Comparison of ENCODE assay signal across 8 mouse cellular contexts in genomic region chrX:53268856-53269255, GRCm38 (mm10). TPM values are rescaled to one million over a fixed set of nuclear protein-coding genes. Genes with fewer than 3 reads are reported as not detected.
DNase-seq lines count a peak whose midpoint lies in the region; ATAC-seq and TF ChIP-seq lines count a peak whose summit lies in the region.

No protein-coding gene starts in this region.

- H3K9me3 ChIP-seq in embryonic facial prominence, embryonic 12.5 days, result no peaks in the 10 kb centered on the region
- H3K9me3 ChIP-seq in midbrain, postnatal 0 days (ENCODE audit: low read length), result no peaks in the 10 kb centered on the region

- no peaks in the 10 kb centered on the region for H3K4me1 ChIP-seq in embryonic facial prominence, embryonic 12.5 days
- H3K4me1 ChIP-seq in kidney, adult 2 months (ENCODE audit: control insufficient read depth, insufficient read depth, low read length), result no peaks in the 10 kb centered on the region
- H3K4me1 ChIP-seq in midbrain, postnatal 0 days (ENCODE audit: insufficient read depth, low read length), result no peaks in the 10 kb centered on the region

- H3K36me3 ChIP-seq in embryonic facial prominence, embryonic 12.5 days, result no peaks in the 10 kb centered on the region
- no peaks in the 10 kb centered on the region for H3K36me3 ChIP-seq in kidney, adult 2 months (ENCODE audit: control insufficient read depth, insufficient read depth, low read length)
- no peaks in the 10 kb centered on the region for H3K36me3 ChIP-seq in midbrain, postnatal 0 days (ENCODE audit: insufficient read depth, low read length)

- peak overlapping the region; percentile 59 for H3K4me3 ChIP-seq in embryonic facial prominence, embryonic 12.5 days
- peak overlapping the region; percentile 39; the same call in 1 of the 2 replicates for H3K4me3 ChIP-seq in kidney, adult 2 months (ENCODE audit: insufficient read depth, low read depth, low read length)
- peak overlapping the region; percentile 54 for H3K4me3 ChIP-seq in midbrain, postnatal 0 days (ENCODE audit: low read depth, low read length)

- DNase-seq in 3T3-L1 (ENCODE audit: low read depth, low spot score) (peak; percentile 81), liver (peak; percentile 84)
- DNase-seq in adrenal gland, postnatal 36 days, result peak; percentile 83 to 86
- peak; percentile 69 to 74 for DNase-seq in heart, adult 18-20 months
- peak; percentile 71 for DNase-seq in kidney, adult 2 months
- DNase-seq in midbrain, postnatal 0 days (ENCODE audit: low spot score), result peak; percentile 47
- DNase-seq in spleen, postnatal 36 days (ENCODE audit: low spot score in 2 of 2), result peak; percentile 14 to 20

- TF ChIP-seq CTCF in kidney, adult 2 months (conservative IDR thresholded peaks at IDR 0.05; ENCODE audit: insufficient read depth, insufficient read length, low read depth, low read length), result no peak
- no peak for TF ChIP-seq CTCF in midbrain, postnatal 0 days (IDR thresholded peaks at IDR 0.05)

- no peaks in the 10 kb centered on the region for H3K27me3 ChIP-seq in embryonic facial prominence, embryonic 12.5 days
- no peaks in the 10 kb centered on the region for H3K27me3 ChIP-seq in kidney, adult 2 months (replicated peaks; ENCODE audit: control insufficient read depth, insufficient read depth, low read length)
- H3K27me3 ChIP-seq in midbrain, postnatal 0 days (ENCODE audit: insufficient read depth, low read length), result no peaks in the 10 kb centered on the region

- H3K27ac ChIP-seq in embryonic facial prominence, embryonic 12.5 days, result 0 out of 2 replicates have a peak overlapping the region, but pooled peaks have one; percentile 72
- no peak overlapping the region for H3K27ac ChIP-seq in kidney, adult 2 months (ENCODE audit: insufficient read depth, low read depth, low read length)
- no peak overlapping the region for H3K27ac ChIP-seq in midbrain, postnatal 0 days (ENCODE audit: low read depth, low read length)

- ATAC-seq in embryonic facial prominence, embryonic 12.5 days (ENCODE audit: insufficient number of reproducible peaks, insufficient read depth, low FRiP score, low TSS enrichment), result peak; percentile 88
- ATAC-seq in midbrain, postnatal 0 days (ENCODE audit: low FRiP score), result peak; percentile 59; the same call in 1 of the 2 replicates

- H3K9ac ChIP-seq in embryonic facial prominence, embryonic 12.5 days, result peak overlapping the region; percentile 38
- H3K9ac ChIP-seq in midbrain, postnatal 0 days (replicated peaks; ENCODE audit: low read length, poor library complexity, severe bottlenecking), result peak overlapping the region; percentile 33; the same call in 1 of the 2 replicates

- WGBS in embryonic facial prominence, embryonic 12.5 days, result 24% methylated on average over 10 of the region's 10 CpGs
- 0% methylated on average over 10 of the region's 10 CpGs for WGBS in kidney, adult 2 months
- 21% methylated on average over 10 of the region's 10 CpGs for WGBS in midbrain, postnatal 0 days

- peak overlapping the region; percentile 64 for H3K4me2 ChIP-seq in embryonic facial prominence, embryonic 12.5 days (replicated peaks)
- H3K4me2 ChIP-seq in midbrain, postnatal 0 days (ENCODE audit: low read depth, low read length, poor library complexity, severe bottlenecking), result peak overlapping the region; percentile 68

- no peak for TF ChIP-seq POLR2A in kidney, adult 2 months (IDR thresholded peaks at IDR 0.05; ENCODE audit: low read depth, low read length)

RNA-seq across cellular contexts. Expression of gene Fam122b, which starts 0.7 kb away (rescaled TPM):
- total RNA-seq in adrenal gland, postnatal 36 days (2021), result 1 to 10 TPM; 6.6 to 8.9 TPM
- 8.0 and 9.3 TPM in 2 replicates for polyA plus RNA-seq in embryonic facial prominence, embryonic 12.5 days (2016; fragmentation: Nextera tagmentation; extraction: Ambion mirVana)
- total RNA-seq in heart, adult 18-20 months (2021), result 1 to 10 TPM; 2.1 to 4.6 TPM
- 1.6 and 2.7 TPM in 2 replicates for polyA plus RNA-seq in kidney, adult 2 months (2012; rRNA removed)
- 1.1 and 3.8 TPM in 2 replicates for total RNA-seq in midbrain, postnatal 0 days (2014; rRNA removed)
- polyA plus RNA-seq in midbrain, postnatal 0 days (2015; fragmentation: Nextera tagmentation; extraction: Ambion mirVana), result 2.0 and 3.0 TPM in 2 replicates

RNA-seq across cellular contexts. Expression of gene Fam122c, which starts 4.4 kb away (rescaled TPM):
- not detected for total RNA-seq in adrenal gland, postnatal 36 days (2021)
- not detected in 2 replicates for polyA plus RNA-seq in embryonic facial prominence, embryonic 12.5 days (2016; fragmentation: Nextera tagmentation; extraction: Ambion mirVana)
- not detected for total RNA-seq in heart, adult 18-20 months (2021)
- not detected in 2 replicates for polyA plus RNA-seq in kidney, adult 2 months (2012; rRNA removed)
- total RNA-seq in midbrain, postnatal 0 days (2014; rRNA removed), result not detected in 2 replicates
- polyA plus RNA-seq in midbrain, postnatal 0 days (2015; fragmentation: Nextera tagmentation; extraction: Ambion mirVana), result not detected in 2 replicates

RNA-seq across cellular contexts. Expression of gene Plac1, which starts 28.9 kb away (rescaled TPM):
- not detected for total RNA-seq in adrenal gland, postnatal 36 days (2021)
- 10.0 and 13.5 TPM in 2 replicates for polyA plus RNA-seq in embryonic facial prominence, embryonic 12.5 days (2016; fragmentation: Nextera tagmentation; extraction: Ambion mirVana)
- total RNA-seq in heart, adult 18-20 months (2021), result not detected
- polyA plus RNA-seq in kidney, adult 2 months (2012; rRNA removed), result not detected in 2 replicates
- not detected in 2 replicates for total RNA-seq in midbrain, postnatal 0 days (2014; rRNA removed)
- polyA plus RNA-seq in midbrain, postnatal 0 days (2015; fragmentation: Nextera tagmentation; extraction: Ambion mirVana), result 0.25 and 0.38 TPM in 2 replicates

Comparison
In these comparisons a context has a peak if more than half of its experiments do, and no peak if none do; other contexts are left out.
1. DNase-seq: peak in every context shown above with its lines; median percentile 84 in adrenal gland, postnatal 36 days; 84 in liver; 81 in 3T3-L1; 72 in heart, adult 18-20 months; 71 in kidney, adult 2 months; 47 in midbrain, postnatal 0 days; 17 in spleen, postnatal 36 days.